Mouse (Mus musculus) retina, embryonic 14.5 days (tissue): ENCODE results near the gene Acpp.
"Not testable (repeated sequence)": the region's sequence is repeated elsewhere in the genome, so short reads cannot be mapped to it uniquely, and the experiment has no call there.

Experiments
- DNase-seq: peaks from one replicate; pipeline ENCODE4 v3.0.0-alpha.2; 2015; ENCODE audit warnings: low spot score

Acpp gene

GRCm38 (mm10) chr9:104337183-104337931, at the start of gene Acpp:
Gene Acpp (minus strand): TSS chr9:104337748.
- peak; percentile 66 for DNase-seq

GRCm38 (mm10) chr9:104382571-104383170, 45.1 kb upstream of the Acpp start:
- DNase-seq: no peak

- peak; percentile 63 for DNase-seq
Measured at GRCm38 (mm10) chr9:104379532-104380162, 42.1 kb upstream of the Acpp start.

- DNase-seq: no peak
Measured at GRCm38 (mm10) chr9:104375573-104375972, 38.0 kb upstream of the Acpp start.

- peak; percentile 80 for DNase-seq
Measured at GRCm38 (mm10) chr9:104373253-104373652, 35.7 kb upstream of the Acpp start.

- DNase-seq: no peak
Measured at GRCm38 (mm10) chr9:104366983-104367382, 29.4 kb upstream of the Acpp start.

GRCm38 (mm10) chr9:104361951-104362350, 24.4 kb upstream of the Acpp start:
- DNase-seq: not testable (repeated sequence)

GRCm38 (mm10) chr9:104361073-104361891, 23.7 kb upstream of the Acpp start:
- DNase-seq: no peak

GRCm38 (mm10) chr9:104360389-104360788, 22.8 kb upstream of the Acpp start:
- DNase-seq: no peak

- DNase-seq: peak; percentile 33
Measured at GRCm38 (mm10) chr9:104355521-104356270, 18.1 kb upstream of the Acpp start.

GRCm38 (mm10) chr9:104344136-104344535, 6.6 kb upstream of the Acpp start:
- no peak for DNase-seq

- DNase-seq: no peak
Measured at GRCm38 (mm10) chr9:104339483-104339882, 1.9 kb upstream of the Acpp start.

- no peak for DNase-seq
Measured at GRCm38 (mm10) chr9:104338489-104339427, 1.2 kb upstream of the Acpp start.

GRCm38 (mm10) chr9:104331301-104331700, 6.2 kb downstream of the Acpp start:
- DNase-seq: no peak

- no peak for DNase-seq
Measured at GRCm38 (mm10) chr9:104328655-104329054, 8.9 kb downstream of the Acpp start.

GRCm38 (mm10) chr9:104321519-104321918, 16.0 kb downstream of the Acpp start:
- DNase-seq: no peak

- DNase-seq: no peak
Measured at GRCm38 (mm10) chr9:104316351-104316750, 21.2 kb downstream of the Acpp start.

- DNase-seq: peak; percentile 84
Measured at GRCm38 (mm10) chr9:104315499-104315898, 22.0 kb downstream of the Acpp start.

- DNase-seq: peak; percentile 92
Measured at GRCm38 (mm10) chr9:104306734-104307133, 30.8 kb downstream of the Acpp start.

GRCm38 (mm10) chr9:104305333-104306111, 32.0 kb downstream of the Acpp start:
- DNase-seq: no peak
